Mouse (Mus musculus): ENCODE results near the gene Wwc1.

Gene Wwc1

GRCm38 (mm10) chr11:35972270-35972931 is 7.9 kb downstream of the Wwc1 start:
- DNase-seq = no peak

DNA sequence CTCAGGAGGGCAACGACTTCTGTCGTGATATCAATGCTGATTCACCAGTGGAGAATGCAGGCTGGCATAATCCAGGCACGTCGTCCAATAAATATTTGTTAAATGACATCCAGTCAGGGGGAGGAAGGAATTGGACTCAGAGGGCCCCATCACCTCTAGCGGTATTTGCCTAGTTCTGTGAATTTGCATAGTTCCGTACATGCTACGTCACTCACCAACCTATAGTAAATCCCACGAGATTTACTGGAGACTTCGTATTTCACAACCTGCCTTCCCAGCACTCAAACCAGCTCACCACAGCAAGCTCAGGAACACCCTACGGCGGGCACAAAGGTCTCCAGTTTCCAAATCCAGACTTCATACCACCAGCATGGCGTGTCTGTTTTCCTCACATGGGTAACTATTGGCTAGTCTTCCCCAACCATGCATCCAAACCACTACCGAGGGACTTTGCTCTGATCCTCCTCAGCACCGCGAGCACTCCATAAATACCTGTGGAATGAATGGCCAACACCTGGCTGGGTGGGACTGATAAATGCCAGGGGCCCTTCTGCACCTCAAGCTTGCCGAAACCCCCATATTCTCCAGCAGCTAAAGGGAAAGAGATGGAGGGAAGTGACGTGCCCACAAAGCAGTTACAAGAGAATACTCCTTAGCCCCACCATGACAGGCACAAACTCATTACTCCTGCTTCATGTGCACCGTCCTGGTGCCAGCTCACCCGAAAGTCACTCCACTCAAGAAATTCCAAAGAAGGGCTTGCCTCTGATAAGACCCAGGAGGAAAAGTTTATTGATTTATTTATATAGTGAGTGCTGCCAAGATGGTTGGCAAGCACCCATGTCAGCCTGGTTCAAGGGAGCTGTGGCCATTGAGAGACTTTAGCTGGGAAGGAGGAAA is 9.3 kb downstream of the Wwc1 start:
- DNase-seq = peak; percentile 65

DNA sequence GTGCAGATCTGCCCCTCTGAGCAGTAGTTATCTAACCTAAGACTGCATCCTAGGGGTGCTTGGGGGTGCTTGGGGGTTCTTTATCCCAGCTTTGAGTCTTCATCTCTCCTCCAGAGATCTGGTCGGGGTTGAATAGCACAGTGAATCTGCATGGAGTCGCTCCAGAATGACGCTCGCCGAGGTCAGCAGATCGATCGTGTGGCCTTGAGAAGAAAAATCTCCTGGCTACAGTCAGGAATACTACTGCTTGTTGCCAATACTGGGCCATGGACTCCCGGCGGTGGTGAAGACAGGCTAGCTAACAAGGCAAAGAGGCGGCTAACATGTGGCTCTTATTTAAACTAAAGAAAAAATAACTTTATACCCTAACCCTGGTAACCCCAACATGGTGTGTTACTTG is 12.0 kb downstream of the Wwc1 start:
- DNase-seq = no peak

DNA sequence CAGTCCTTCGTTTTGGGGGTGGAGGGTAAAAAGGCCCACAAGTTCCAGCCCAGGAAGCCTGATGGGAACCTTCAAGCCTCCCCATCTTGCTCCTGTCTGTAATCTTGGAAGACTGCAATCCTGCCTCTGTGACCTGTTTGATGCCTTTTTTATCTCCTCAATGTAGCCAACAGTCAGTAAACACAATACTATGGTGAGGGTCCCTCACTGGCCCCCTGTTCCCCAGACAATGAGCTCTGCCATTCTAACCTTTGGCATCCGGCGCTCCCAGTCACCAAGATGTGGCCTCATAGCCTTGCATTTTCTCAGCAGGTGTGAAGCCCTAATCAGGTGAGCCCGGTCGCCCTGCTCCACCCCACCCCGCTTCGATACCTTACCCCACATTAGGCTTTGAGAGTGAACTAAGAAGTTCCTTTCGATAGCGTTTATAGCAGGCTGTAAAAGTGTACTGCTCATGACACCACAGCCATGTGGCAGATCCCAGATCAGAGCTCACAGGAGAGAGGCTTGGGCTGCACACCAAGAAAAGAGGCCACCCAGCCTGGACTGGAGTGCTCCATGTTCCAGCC is 16.3 kb downstream of the Wwc1 start:
- DNase-seq = no peak

- DNase-seq = peak; percentile 80
Measured at GRCm38 (mm10) chr11:35963554-35963953, 16.8 kb downstream of the Wwc1 start.

DNA sequence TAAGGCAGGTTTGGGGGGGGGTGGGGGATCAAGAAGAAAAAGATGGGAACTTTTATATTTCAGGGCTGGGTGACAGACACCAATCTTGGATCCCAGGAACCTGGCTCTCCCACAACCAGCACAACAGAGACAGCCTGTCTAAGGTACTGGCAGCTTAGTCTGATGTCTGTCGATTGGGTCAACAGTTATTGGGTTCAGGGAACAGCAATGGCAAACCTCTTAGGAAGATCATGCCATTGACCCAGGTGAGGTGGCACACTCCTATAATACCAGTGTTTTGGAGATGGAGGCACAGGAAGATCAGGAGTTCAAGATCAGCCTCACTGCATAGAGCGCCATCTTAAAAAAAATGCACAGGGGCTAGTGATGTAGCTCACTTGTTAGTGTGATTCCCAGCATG is 17.9 kb downstream of the Wwc1 start:
- DNase-seq = no peak

DNA sequence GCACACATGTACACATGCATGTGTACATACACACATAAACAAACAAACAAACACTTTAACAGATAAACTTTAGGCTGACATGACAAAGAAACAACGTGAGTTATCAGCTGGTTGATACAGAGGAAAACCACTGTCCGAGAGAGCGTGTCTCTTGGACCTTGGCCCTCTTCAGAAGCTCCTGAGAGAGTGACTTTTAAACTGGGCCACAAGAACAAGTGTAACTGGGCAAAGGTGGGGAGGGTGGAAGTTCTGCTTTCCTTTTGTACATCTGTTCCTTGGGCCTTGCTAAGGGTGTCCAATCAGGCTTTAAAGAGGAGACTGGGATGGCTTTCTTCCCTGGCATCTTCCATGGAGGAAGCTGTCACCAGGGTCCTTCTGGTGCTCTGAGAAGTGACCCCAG is 21.1 kb downstream of the Wwc1 start:
- DNase-seq = peak; percentile 70

GRCm38 (mm10) chr11:35955572-35955971 is 24.8 kb downstream of the Wwc1 start:
- DNase-seq = peak; percentile 92

GRCm38 (mm10) chr11:35953179-35953578 is 27.1 kb downstream of the Wwc1 start:
- DNase-seq = no peak

DNA sequence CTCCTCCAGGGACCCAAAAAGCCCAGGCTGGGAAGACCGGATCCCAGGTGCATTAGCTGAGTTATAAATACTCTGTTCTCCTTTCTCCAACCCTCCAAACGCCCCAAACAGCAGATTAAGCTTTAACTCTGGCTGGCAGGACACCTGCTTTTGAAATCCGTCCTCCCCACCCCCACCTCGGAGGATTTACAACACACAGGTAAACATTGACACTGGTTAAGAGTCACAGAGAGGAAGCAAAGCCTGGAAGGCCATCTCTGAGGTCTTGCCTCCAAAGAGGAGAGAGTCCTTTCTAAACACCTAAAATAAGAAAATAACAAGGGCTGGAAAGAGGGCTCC is 28.6 kb downstream of the Wwc1 start:
- DNase-seq = peak; percentile 87

DNA sequence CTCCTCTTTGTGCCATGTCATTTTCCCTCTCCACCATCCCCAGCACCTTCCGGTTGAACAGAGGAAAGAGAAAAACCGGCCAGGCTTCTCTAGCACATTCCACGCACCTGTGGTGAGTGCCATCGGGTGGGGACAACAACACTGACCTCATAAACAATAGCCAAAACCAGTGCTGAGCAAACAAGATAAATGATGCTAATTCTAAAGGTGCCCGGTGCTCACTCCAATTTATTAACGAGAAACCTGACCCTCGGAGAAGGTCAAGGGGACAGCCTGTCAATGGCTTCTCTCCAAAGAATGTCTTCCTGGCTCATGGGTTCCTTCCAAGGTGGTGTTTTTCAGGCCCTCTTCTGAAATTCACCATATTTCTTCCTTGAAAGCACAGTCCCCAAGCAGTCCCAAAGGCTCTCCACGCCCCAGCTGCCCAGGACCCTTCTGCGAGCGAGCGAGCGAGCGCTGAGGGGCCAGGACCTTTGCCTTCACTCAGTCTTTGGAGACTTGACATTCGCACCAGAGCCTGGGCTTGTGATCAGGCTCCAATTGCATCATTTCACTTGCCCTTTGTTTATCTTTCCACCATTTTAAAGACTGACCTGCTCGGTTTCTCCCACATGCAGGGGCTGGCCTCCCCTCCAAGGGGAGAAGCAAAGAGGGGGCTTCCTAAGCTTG is 29.1 kb downstream of the Wwc1 start:
- DNase-seq = peak; percentile 74

DNA sequence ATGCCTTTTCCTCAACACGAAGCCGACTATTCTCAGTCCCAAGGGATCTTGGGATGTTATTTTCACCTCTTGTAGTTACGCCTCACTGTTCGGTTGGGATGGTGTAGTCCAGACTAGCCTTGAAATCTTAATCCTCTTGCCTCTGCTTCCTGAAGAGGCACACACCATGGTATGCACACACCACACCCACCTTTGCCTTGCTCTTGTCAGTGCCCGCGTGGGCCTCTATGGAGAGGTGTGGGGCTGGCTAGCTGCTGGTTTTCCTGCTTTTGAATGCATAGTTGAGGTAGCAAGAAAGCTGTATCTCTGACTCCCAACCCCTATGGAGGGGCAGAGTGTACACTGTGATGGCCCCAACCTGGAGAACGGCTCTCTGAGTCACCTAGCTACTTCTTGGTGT is 29.9 kb downstream of the Wwc1 start:
- DNase-seq = no peak

DNA sequence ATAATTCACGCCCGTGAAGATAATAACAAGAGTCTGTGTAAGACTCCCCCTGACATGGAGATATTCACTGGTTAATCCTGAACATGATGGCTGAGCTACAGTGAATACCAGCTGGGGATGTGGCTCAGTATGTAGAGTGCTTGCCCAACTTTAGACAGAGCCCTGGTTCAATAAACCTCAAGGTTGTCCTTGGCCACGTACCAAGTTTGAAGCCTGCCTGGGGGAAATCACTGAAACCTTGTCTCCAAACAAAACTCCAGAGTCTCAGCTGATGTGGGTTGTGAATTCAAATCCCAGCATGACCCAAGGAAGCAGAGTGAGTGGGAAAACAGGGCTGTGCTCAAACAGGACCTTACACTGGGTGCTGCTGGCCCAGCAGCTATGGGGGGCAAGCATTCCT is 30.3 kb downstream of the Wwc1 start:
- DNase-seq = peak; percentile 50

GRCm38 (mm10) chr11:35948457-35948881 is 31.9 kb downstream of the Wwc1 start:
- DNase-seq = no peak

- no peak for DNase-seq
Measured at GRCm38 (mm10) chr11:35947944-35948343, 32.4 kb downstream of the Wwc1 start.

DNA sequence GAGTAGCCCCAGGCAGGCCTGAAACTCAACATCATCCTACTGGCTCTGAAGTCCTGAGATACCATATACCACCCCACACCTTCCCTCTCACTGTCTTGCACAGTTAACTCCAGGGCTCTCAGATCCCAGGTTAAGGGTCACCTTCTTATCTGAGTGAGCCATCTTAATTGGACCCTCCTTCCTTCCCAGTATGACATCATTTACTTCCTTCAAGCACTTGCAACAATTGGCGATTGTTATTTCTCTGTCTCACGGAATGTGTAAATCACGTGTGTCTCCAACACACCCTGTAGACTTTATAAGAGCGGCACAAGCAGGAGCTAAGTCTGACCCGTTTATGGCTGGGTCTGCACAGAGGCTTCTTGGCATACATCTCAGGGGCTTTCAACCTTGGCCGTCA is 35.1 kb downstream of the Wwc1 start:
- DNase-seq = no peak

GRCm38 (mm10) chr11:35941641-35942040 is 38.7 kb downstream of the Wwc1 start:
- DNase-seq = no peak

DNA sequence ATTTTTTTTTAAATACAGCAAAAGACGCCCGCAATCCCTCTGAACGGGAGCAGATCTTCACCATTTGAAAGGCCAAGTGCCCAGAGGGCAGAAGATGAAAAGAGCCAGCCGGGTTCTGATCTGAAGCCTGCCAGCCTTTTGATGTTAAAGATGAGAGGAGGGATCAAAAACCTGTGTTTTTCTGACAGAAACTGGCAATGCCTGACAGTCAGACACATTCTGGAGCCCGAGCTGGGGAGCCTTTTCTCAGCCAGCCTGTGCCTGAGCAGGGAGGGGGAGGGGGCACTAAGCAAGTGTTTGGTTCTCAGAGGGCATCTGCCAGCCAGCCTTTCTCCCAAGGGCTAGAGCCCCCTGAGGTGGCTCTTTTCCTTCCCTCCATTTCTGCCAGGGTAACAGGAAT is 39.3 kb downstream of the Wwc1 start:
- DNase-seq = no peak

- peak; percentile 79 for DNase-seq
Measured at GRCm38 (mm10) chr11:35938790-35939385, 41.4 kb downstream of the Wwc1 start.

- peak; percentile 88 for DNase-seq
Measured at GRCm38 (mm10) chr11:35935645-35936044, 44.7 kb downstream of the Wwc1 start.

DNA sequence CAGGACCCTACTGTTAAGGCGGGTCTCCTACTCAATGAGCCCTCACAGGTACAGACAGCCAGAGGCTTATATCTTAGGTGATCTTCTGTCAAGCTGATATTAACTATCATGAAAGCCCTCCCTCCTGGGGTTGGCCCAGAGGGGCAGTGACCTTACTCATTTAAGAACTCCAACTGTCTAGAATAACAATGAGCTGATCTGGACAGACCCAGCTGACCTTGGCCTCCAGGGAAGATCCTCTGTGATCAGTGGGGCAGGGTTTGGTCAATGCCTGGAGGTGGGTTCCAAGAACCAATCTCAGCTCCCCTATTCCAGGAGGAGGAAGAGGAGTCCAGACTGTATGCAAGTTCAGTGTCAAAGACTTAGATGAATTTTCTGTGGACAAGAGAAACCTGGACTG is 45.2 kb downstream of the Wwc1 start:
- DNase-seq = no peak

DNA sequence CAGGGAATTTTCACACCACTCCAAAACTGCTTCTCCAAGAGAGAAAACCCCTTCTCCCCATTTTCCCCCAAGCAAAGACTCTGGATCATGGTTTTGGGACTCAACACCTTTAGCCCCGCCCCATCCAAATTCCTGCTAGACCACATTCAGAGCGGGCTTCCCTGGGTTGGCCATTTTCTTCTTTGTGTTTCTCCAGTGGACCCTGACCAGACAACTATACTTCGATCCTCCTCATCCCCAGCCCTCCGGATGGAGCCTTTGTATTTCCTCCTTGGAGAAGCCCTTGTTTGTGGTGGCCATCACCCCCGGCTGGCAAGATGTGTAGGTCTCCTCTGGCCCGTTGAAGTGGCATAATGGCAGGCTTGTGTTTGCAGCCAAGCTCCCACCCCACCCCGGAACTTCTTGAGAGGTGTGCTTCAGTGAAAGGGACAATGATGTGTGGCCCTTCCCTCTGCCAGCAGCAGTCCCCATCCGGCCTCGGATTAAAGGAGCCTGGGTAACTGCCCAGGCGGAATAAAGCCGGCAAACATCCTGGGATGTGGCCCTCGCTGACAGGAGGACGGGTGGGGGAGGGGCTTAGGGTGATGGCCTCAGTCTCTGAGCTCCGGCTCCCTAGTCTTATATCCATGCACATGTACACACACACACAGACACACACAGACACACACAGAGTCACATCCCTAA is 46.8 kb downstream of the Wwc1 start:
- DNase-seq = no peak

Data from kidney, adult 9 months (tissue).